Mouse (Mus musculus): ENCODE measurements around the gene Sele. TPM values are rescaled to one million over a fixed set of nuclear protein-coding genes. Genes with fewer than 3 reads are reported as not detected.

Sele gene
- polyA plus RNA-seq, 1 experiment from 2014 or later, result not detected

- Histone ChIP-seq H3K4me3 (ENCODE audit: low read depth, low read length) (no peak overlapping the region), H3K36me3 (ENCODE audit: control insufficient read depth, insufficient read depth, low read length) (no peaks in the 10 kb centered on the region), H3K4me2 (ENCODE audit: low read depth, severe bottlenecking) (no peak overlapping the region), H3K4me1 (ENCODE audit: control insufficient read depth, insufficient read depth, low read length) (no peaks in the 10 kb centered on the region), H3K9me3 (ENCODE audit: control insufficient read depth, low read length) (no peaks in the 10 kb centered on the region), H3K9ac (ENCODE audit: low read length) (no peak overlapping the region), H3K27me3 (ENCODE audit: control insufficient read depth, insufficient read depth, low read length) (no peaks in the 10 kb centered on the region), H3K27ac (replicated peaks; ENCODE audit: low read depth, low read length) (no peak overlapping the region)
- ATAC-seq (ENCODE audit: insufficient number of reproducible peaks, low FRiP score, low TSS enrichment, low read depth) (no peak), DNase-seq (ENCODE audit: low spot score) (no peak)
- 72% methylated on average over 6 of the region's 6 CpGs for WGBS
Observed at GRCm38 (mm10) chr1:164096780-164097179, 48.7 kb downstream of the Sele start.

- Histone ChIP-seq H3K36me3 (ENCODE audit: control insufficient read depth, insufficient read depth, low read length) (no peaks in the 10 kb centered on the region), H3K4me3 (ENCODE audit: low read depth, low read length) (no peak overlapping the region), H3K9me3 (ENCODE audit: control insufficient read depth, low read length) (no peaks in the 10 kb centered on the region), H3K4me2 (ENCODE audit: low read depth, severe bottlenecking) (no peak overlapping the region), H3K27me3 (ENCODE audit: control insufficient read depth, insufficient read depth, low read length) (no peaks in the 10 kb centered on the region), H3K27ac (replicated peaks; ENCODE audit: low read depth, low read length) (no peak overlapping the region), H3K9ac (ENCODE audit: low read length) (no peak overlapping the region), H3K4me1 (ENCODE audit: control insufficient read depth, insufficient read depth, low read length) (no peaks in the 10 kb centered on the region)
- ATAC-seq (ENCODE audit: insufficient number of reproducible peaks, low FRiP score, low TSS enrichment, low read depth) (no peak), DNase-seq (ENCODE audit: low spot score) (no peak)
- WGBS, result 88% methylated on average over 2 of the region's 2 CpGs
Observed at GRCm38 (mm10) chr1:164097911-164098310, 49.9 kb downstream of the Sele start.

GRCm38 (mm10) chr1:164098372-164098771 is 50.3 kb downstream of the Sele start:
- no peak overlapping the region for H3K9ac ChIP-seq (ENCODE audit: low read length)
- no peak overlapping the region for H3K4me3 ChIP-seq (ENCODE audit: low read depth, low read length)
- H3K4me2 ChIP-seq (ENCODE audit: low read depth, severe bottlenecking), result no peak overlapping the region
- DNase-seq (ENCODE audit: low spot score), result no peak
- ATAC-seq (ENCODE audit: insufficient number of reproducible peaks, low FRiP score, low TSS enrichment, low read depth), result no peak
- WGBS, result 81% methylated on average over 2 of the region's 2 CpGs
- no peaks in the 10 kb centered on the region for H3K36me3 ChIP-seq (ENCODE audit: control insufficient read depth, insufficient read depth, low read length)
- H3K27me3 ChIP-seq (ENCODE audit: control insufficient read depth, insufficient read depth, low read length), result no peaks in the 10 kb centered on the region
- H3K4me1 ChIP-seq (ENCODE audit: control insufficient read depth, insufficient read depth, low read length), result no peaks in the 10 kb centered on the region
- no peak overlapping the region for H3K27ac ChIP-seq (replicated peaks; ENCODE audit: low read depth, low read length)
- H3K9me3 ChIP-seq (ENCODE audit: control insufficient read depth, low read length), result no peaks in the 10 kb centered on the region

Other genes starting within 250 kb of the Sele start
- 19.9 and 24.2 TPM in 2 replicates for gene Scyl3, start 119.1 kb upstream of the Sele start, polyA plus RNA-seq (2014; fragmentation: Nextera tagmentation; extraction: Ambion mirVana)
- 45.2 and 47.9 TPM in 2 replicates for gene BC055324, start 53.4 kb upstream of the Sele start, polyA plus RNA-seq (2014; fragmentation: Nextera tagmentation; extraction: Ambion mirVana)
- 11.9 and 13.2 TPM in 2 replicates for gene Mettl18, start 53.3 kb upstream of the Sele start, polyA plus RNA-seq (2014; fragmentation: Nextera tagmentation; extraction: Ambion mirVana)
- gene Sell, start 13.7 kb downstream of the Sele start, polyA plus RNA-seq (2014; fragmentation: Nextera tagmentation; extraction: Ambion mirVana), result not detected in 2 replicates
- 0.07 TPM in 1 of 2 replicates, not detected in the other for gene Selp, start 67.0 kb downstream of the Sele start, polyA plus RNA-seq (2014; fragmentation: Nextera tagmentation; extraction: Ambion mirVana)
- gene F5, start 103.6 kb downstream of the Sele start, polyA plus RNA-seq (2014; fragmentation: Nextera tagmentation; extraction: Ambion mirVana), result 0.16 and 0.35 TPM in 2 replicates
- 8.5 and 10.2 TPM in 2 replicates for gene Slc19a2, start 200.8 kb downstream of the Sele start, polyA plus RNA-seq (2014; fragmentation: Nextera tagmentation; extraction: Ambion mirVana)
- 8.7 and 10.2 TPM in 2 replicates for gene Ccdc181, start 227.4 kb downstream of the Sele start, polyA plus RNA-seq (2014; fragmentation: Nextera tagmentation; extraction: Ambion mirVana)